Mouse (Mus musculus) megakaryocyte progenitor cell, adult 5-6 weeks (primary cell): Measurements from ENCODE around the gene Gpi1. TPM values are rescaled to one million over a fixed set of nuclear protein-coding genes. Genes with fewer than 3 reads are reported as not detected.

ENCODE experiments used
- ATAC-seq: replicated peaks from 2 replicates; pipeline ENCODE4 v1.8.0; 2016; ENCODE audit warnings: mild to moderate bottlenecking, moderate TSS enrichment, inconsistent platforms; ENCODE audit not compliant: poor library complexity
- total RNA-seq, 2 experiments: library from RNA; stranded (forward) in 1 of 2; stranded (reverse) in 1 of 2; fragments of 157-497, 149-512 nt in 1 of 2; fragments of 200-1000 nt in 1 of 2; gene quantifications; 2 replicates each; pipeline versions ENCODE4 v1.2.3 to v1.2.4; 2015 to 2017

The Gpi1 gene
- total RNA-seq (2015), result 573 and 626 TPM in 2 replicates
- 615 and 714 TPM in 2 replicates for total RNA-seq (2017)

DNA sequence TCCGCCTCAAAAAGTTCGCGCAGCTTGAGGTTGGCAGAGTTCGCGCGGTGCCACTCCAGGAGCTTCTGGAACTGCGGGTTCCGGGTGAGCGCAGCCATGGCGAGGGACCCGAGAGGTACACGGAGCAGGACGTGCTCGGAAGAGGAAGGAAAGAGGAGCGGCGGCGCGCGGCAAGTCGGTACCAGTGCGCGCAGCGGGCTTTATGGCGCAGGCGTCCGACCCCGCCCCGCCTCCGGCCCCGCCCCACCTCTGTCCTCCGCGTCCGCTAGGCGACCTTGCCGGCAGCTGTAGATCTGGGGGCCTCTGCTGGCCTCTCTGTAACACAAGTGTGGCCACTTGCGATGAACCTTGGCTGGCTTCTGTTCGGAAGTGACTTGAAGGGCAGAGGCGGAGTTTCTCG lies at the start of gene Gpi1:
Gene Gpi1, minus strand, starts transcription at position 221 of the 400 bp plus-strand sequence.
- peak; percentile 46 for ATAC-seq

DNA sequence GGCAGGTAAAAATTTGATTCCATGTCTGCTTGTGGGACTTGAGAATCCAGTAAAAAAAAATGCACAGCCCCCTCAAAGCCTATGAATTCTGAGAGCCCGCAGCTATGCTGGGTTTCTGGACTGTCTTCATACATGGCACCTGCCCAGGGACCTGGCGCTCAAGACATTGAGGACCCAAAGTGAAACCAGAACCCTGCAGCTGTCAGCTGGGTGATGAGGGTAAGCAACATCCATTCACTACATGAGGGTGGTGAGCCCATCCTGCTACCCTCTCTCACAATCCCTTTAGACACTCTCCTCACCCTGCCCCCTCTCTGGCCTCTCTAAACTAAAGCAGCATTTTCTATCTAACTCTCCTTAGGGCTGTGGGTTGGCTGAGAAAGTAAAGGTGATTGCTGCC lies 47.5 kb upstream of the Gpi1 start:
- ATAC-seq, result no peak

DNA sequence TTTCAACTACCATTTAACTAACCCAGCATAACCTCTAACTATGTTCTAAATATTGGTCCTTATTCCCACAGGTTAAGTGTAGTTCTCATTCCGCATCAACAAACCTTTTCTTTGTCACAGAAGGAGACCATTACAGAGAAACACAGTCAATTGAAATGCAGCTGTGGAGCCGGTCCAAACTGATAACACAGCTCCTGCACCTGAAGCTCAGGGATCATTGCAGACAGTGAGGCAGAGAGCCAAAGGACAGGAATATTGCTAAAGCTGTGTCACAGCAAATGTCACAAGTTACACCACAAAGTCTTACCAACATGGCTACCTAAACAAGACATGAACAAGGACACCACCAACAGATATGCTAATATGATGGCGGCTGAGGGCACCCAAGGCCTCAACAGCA lies 45.9 kb upstream of the Gpi1 start:
- ATAC-seq, result no peak

GRCm38 (mm10) chr7:34272465-34272864 lies 42.3 kb upstream of the Gpi1 start:
- ATAC-seq, result peak; percentile 98

DNA sequence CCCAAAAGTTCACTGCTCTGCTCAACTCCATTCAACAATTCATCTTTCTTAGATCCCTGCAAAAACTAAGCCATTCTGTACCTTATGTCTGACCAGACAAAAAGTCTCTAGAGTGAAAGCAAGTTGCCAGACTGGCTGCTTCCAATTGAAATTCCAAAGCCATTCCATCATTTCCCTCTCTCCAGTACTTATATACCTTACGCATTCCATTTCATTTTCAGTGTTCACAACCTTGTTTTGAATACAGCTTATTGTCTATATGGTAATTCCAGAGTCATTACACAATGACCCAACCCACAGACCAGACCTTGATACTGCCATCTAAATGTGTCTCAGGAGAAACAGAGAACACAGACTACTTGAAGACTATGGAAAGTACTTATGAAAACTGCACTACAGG lies 38.3 kb upstream of the Gpi1 start:
- no peak for ATAC-seq

DNA sequence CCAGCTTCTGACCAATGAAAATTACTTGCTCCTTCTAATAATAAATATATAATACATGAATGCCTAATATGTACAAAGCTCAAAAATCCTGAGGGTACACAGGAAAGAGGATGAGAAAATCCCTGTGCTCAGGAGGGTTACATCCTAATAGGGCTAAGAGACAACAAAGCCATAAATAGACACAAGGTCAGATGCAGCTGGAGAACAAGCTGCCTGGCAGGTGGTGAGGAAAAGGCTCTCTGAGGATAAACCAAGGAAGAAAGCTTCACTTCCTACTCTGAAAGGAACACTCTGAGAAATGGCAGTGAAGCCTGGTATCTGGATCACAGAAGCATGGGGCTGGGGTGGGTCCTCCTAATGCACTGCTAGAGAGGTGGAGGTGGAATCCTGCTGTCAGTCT lies 36.3 kb upstream of the Gpi1 start:
- no peak for ATAC-seq

DNA sequence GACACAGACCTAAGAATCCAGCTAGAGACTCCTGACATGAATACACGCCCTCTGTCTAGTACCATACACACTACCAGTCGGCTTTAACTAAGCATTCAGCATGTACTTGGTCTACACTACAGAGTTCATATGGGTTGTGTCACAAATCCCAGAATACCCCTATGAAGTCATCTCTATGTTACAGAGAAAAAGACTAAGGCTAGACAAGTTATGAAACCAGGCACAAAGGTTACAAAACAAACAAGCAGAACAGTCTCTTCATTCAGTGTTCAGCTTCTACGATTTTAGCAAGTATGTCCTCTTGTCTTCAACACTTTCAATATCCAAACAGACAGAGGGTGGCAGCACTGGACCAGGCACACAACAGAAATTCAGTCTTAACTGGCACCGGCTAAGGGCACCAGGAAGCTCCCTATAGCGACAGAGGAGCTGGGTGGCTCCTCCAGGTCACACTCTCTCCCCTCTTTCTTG lies 35.8 kb upstream of the Gpi1 start:
- peak; percentile 98 for ATAC-seq

GRCm38 (mm10) chr7:34263437-34263836 lies 33.3 kb upstream of the Gpi1 start:
- no peak for ATAC-seq

DNA sequence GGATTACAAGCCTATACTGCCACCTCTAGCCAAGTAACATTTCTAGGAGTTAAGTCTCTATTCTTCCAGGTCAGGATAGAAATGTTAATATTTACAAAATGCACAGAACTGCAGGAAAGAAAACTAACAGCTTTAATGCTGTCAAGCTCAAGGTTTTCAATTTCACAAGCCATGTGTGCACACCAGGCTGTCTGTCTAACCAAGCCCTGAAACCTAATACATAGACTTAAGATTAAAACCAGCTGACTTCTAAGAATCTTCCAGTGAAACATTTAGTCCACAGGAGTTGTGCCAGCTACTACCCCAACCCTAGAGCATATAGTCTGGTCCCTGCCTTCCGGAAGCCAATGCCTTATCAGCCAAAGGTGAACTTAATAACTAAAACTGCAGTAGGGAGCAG lies 28.3 kb upstream of the Gpi1 start:
- no peak for ATAC-seq

GRCm38 (mm10) chr7:34257279-34257678 lies 27.1 kb upstream of the Gpi1 start:
- ATAC-seq, result no peak

DNA sequence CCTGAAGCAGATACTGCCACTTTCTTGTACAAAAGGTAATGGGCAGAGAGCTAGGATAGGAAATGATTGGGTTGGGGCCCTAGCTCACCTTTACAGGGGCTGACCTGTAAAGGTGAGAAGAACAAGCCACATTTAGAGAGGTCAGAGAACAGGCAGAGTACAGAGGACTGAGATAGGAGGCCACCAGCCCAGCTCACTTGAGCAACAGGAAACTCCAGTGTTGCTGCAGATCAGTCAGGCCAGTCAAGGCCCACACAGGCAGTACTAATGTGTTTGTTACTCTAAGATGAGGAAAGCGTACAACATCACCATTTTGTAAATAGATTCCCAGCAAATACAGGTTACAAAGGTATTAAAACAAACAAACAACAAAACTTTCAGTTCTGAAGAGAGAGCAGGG lies 25.8 kb upstream of the Gpi1 start:
- no peak for ATAC-seq

- ATAC-seq, result no peak
These were observed 25.0 kb upstream of the Gpi1 start for GRCm38 (mm10) chr7:34255137-34255536.

- ATAC-seq, result peak; percentile 79
These were observed 21.9 kb upstream of the Gpi1 start for GRCm38 (mm10) chr7:34252030-34252429.

DNA sequence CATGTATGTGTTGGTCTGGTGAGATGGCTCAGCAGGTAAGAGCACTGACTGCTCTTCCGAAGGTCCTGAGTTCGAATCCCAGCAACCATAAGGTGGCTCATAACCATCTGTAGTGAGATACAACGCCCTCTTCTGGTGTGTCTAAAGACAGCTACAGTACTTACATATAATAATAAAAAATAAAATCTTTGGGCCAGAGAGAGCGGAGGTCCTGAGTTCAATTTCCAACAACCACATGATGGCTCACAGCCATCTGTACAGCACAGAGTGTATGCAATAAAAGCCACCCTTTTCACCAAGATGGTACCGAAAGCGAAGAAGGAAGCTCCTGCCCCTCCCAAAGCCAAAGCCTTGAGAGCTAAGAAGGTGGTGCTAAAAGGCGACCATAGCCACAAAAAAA lies 20.6 kb upstream of the Gpi1 start, which contains the start of gene Gm6096:
Gene Gm6096, plus strand, starts transcription at position 301 of the 400 bp plus-strand sequence.
- no peak for ATAC-seq

DNA sequence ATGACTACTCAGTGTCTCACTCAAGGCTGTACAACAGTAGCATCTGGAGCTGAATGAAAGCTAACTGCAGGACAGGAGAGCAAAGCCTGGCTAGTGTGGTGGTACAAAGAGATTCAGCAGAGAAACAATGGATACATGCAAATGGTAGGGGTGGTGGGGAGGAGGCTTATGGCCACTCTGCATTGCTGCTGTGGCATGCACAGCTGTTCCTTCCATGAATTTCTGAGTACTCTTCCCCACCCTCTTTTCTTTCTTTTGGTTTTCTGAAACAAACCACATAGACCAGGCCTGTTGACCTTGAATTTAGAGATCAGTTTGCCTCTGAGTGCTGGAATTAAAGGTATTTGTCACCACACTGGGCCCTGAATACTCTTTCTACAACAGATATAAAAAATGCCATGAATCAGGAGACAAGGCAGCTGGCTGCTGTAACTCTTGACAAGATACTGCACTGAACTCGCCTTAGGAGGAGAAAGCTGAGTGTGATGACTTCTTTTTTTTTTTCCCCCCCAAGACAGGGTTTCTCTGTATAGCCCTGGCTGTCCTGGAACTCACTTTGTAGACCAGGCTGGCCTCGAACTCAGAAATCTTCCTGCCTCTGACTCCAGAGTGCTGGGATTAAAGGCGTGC lies 16.8 kb upstream of the Gpi1 start:
- no peak for ATAC-seq

DNA sequence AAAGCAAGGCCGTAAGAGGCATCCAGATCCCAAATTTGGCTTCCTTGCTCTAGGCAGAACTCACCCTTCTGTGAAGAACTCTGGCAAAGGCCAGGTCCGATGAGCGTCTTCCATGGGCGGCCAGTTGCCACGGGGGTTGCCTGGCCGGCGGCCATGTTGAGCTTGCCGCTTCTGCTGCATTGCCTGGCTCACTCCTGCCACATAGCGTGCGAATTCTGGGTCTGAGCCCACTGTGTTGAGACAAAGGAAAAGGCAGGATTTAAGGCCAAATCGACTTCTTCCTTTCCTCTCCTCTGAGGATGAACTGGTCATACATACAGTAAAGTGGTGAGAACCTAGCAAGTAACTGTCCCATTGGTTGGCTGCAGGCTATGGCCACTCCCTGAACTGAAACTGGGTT lies 12.0 kb upstream of the Gpi1 start:
- no peak for ATAC-seq

GRCm38 (mm10) chr7:34238086-34238485 lies 8.0 kb upstream of the Gpi1 start:
- no peak for ATAC-seq

DNA sequence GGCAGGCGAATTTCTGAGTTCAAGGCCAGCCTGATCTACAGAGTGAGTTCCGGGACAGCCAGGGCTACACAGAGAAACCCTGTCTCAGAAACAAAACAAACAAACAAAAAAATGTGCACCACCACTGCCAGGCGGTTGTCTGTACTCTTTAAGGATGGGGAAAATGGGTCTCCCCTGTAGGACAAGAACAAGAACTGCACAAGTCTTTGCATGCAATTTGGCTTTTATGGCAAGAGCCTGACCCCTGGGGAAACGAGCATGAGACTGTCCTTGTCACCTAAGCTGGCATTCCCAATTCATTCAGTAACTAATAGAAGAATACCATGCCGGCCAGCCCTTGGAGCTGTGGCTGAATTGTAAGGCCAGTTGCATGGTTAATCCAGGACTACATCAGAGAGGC lies 5.5 kb upstream of the Gpi1 start:
- no peak for ATAC-seq

DNA sequence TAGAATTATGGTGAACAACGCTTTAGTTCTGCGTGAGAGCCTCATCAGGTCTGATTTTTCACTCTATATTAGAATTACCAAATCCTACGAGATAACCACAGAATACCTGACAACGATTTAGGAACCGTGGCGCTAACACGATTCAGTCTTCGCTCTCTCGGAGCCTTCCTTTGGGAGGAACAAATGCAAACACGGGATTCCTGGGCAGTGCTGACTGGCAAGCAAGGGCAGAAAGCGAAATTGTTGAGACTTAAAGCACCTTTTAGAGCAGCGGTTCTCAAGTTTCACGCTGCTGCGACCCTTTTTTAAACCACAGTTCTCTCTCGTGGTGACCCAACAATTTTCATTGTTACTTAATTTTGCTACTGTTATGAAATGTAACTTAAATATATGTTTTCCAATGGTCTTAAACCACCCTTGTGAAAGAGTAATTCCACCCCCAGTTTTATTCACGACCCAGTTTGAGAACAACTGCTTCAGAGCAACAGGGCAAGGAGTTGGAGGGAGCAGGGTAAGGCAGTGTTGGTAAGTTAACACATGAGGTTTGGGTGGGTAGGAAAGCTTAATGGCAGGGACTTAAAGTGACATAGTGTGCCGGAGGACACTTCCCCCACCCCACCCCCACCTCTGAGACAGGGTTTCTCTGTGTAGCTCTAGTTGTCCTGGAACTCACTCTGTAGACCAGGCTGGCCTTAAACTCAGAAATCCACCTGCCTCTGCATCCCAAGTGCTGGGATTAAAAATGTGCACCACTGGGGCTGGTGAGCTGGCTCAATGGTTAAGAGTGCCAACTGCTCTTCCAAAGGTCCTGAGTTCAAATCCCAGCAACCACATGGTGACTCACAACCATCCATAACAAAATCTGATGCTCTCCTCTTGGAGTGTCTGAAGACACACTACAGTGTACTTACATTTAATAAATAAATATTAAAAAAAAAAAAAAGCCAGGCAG lies 4.8 kb upstream of the Gpi1 start:
- ATAC-seq, result no peak

- peak; percentile 83 for ATAC-seq
These were observed 3.9 kb upstream of the Gpi1 start for GRCm38 (mm10) chr7:34233909-34234609.
